Mouse (Mus musculus) limb, embryonic 14.5 days (tissue): Measurements from ENCODE around the gene Hist1h2ap. TPM values are rescaled to one million over a fixed set of nuclear protein-coding genes. Genes with fewer than 3 reads are reported as not detected.
"Not testable (repeated sequence)": the region's sequence is repeated elsewhere in the genome, so short reads cannot be mapped to it uniquely, and the experiment has no call there.

ENCODE experiments used
- ATAC-seq: fragments of 200-750 bp; cut with Nextera tagmentation; 2 replicates; pipeline ENCODE4 v1.8.0; 2017; ENCODE audit warnings: low read depth, moderate number of reproducible peaks, moderate TSS enrichment; ENCODE audit not compliant: low FRiP score
- DNase-seq: peaks from one replicate; pipeline ENCODE4 v3.0.0-alpha.2; 2015; ENCODE audit warnings: low spot score
- H3K27ac ChIP-seq: fragments of 300-500 bp; sonication (generic); replicated peaks from 2 replicates; pipeline ENCODE4 v1.5.1; 2014; ENCODE audit warnings: low read depth, mild to moderate bottlenecking, low read length, moderate library complexity, mixed read lengths
- H3K27me3 ChIP-seq: fragments of 300-500 bp; sonication (generic); 2 replicates; pipeline ENCODE4 v1.6.1; 2014; ENCODE audit warnings: low read length, mixed read lengths; ENCODE audit not compliant: control insufficient read depth, insufficient read depth
- H3K36me3 ChIP-seq: fragments of 300-500 bp; sonication (generic); 2 replicates; pipeline ENCODE4 v1.6.1; 2014; ENCODE audit warnings: mild to moderate bottlenecking, low read length, moderate library complexity, mixed read lengths; ENCODE audit not compliant: control insufficient read depth, insufficient read depth
- H3K4me1 ChIP-seq: fragments of 300-500 bp; sonication (generic); 2 replicates; pipeline ENCODE4 v1.6.1; 2014; ENCODE audit warnings: antibody characterized with exemption, low read length, mixed read lengths; ENCODE audit not compliant: control insufficient read depth, insufficient read depth
- H3K4me2 ChIP-seq: fragments of 300-500 bp; sonication (generic); replicated peaks from 2 replicates; pipeline ENCODE4 v1.6.1; 2014; ENCODE audit warnings: low read depth, mild to moderate bottlenecking, low read length, moderate library complexity; ENCODE audit not compliant: severe bottlenecking
- H3K4me3 ChIP-seq: fragments of 300-500 bp; sonication (generic); replicated peaks from 2 replicates; pipeline ENCODE4 v1.5.1; 2014; ENCODE audit warnings: low read length
- H3K9ac ChIP-seq: fragments of 300-500 bp; sonication (generic); 2 replicates; pipeline ENCODE4 v1.6.1; 2014; ENCODE audit warnings: mild to moderate bottlenecking, low read depth, low read length, moderate library complexity; ENCODE audit not compliant: severe bottlenecking
- H3K9me3 ChIP-seq: fragments of 300-500 bp; sonication (generic); 2 replicates; pipeline ENCODE4 v1.6.1; 2016; ENCODE audit warnings: low read length; ENCODE audit not compliant: control insufficient read depth
- POLR2A ChIP-seq: fragments of 200-500 bp; IDR thresholded peaks from 2 replicates; pipeline ENCODE4 v1.8.0; 2012; ENCODE audit warnings: inconsistent platforms, mild to moderate bottlenecking, moderate library complexity, borderline replicate concordance; ENCODE audit not compliant: insufficient read depth, insufficient read length; ENCODE audit errors: extremely low read depth
- WGBS: fragments of 180-500 bp; shearing (Covaris S2); extraction: QIAGEN DNeasy Blood & Tissue Kit; methylation state at CpG from one replicate; pipeline ENCODE4 v1.1.7; 2014; 5-methylcytosine and 5-hydroxymethylcytosine counted together
- polyA plus RNA-seq, 2 experiments: library from polyadenylated mRNA; depleted of rRNA in 1 of 2; stranded (reverse) in 1 of 2; unstranded in 1 of 2; fragments of >200 nt; fragmentation: Nextera tagmentation in 1 of 2; extraction: Ambion mirVana in 1 of 2; gene quantifications; 2 replicates each; pipeline versions ENCODE4 v1.2.1 to v1.2.3; 2012 to 2014

Gene Hist1h2ap
- polyA plus RNA-seq (2012; rRNA removed) (60.6 and 133 TPM in 2 replicates), polyA plus RNA-seq (2014; fragmentation: Nextera tagmentation; extraction: Ambion mirVana) (3,378 and 3,605 TPM in 2 replicates)

DNA sequence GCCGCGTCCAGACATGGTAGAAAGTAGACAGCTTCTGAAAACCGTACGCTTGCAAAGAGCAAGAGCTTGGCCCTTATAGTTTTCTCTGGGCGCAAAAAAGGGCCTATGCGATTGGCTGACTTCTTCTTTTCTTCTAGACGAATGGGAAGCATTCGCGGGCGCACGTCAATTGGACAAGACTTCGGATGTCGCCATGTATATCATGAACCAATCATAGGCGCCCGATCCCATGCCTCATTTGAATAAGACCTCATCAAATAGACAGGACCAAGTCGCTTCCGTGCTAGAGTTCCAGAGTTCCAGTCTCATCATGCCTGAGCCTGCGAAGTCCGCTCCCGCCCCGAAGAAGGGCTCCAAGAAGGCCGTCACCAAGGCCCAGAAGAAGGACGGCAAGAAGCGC is at the start of gene Hist1h2ap, which contains the start of gene Hist1h2br:
Gene Hist1h2ap, minus strand, starts transcription at position 47 of the 400 bp plus-strand sequence.
Gene Hist1h2br, plus strand, starts transcription at position 283 of the 400 bp plus-strand sequence.
- peak; percentile 91 for ATAC-seq
- not testable (repeated sequence) for H3K4me1 ChIP-seq
- no CpG with 5 or more reads among the region's 24 CpGs for WGBS

DNA sequence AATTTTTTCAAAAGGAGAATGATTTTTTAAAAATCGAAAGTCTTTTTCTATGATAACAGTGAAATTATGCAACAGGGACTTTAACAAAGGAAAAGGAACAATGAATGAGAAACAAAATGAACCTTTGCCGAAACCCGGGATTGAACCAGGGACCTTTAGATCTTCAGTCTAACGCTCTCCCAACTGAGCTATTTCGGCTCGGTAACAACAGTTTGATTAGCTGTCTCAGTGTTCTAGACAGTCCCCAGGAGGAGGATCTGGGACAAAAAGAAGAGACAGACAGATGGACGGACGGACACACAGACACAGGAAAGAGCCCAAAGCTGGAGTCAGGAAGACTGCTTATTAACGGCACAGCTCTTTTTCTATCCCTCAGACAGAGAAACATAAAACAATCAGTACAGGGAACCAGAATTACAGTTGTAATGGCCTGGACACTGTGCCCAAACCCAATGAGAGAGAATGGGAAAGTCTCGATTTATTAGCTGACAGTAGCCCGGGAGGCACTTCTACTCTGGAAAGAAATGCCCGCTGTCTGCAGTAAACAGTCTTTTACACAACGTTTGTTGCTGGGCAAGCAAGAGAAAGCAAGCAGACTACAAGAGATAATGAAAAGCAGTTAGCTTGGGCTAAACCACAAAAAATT is 49.6 kb upstream of the Hist1h2ap start:
- no peaks in the 10 kb centered on the region for H3K4me1 ChIP-seq
- peak; percentile 80 for ATAC-seq
- H3K27me3 ChIP-seq: no peaks in the 10 kb centered on the region
- H3K4me2 ChIP-seq: peak overlapping the region; percentile 24; the same call in 1 of the 2 replicates
- no peaks in the 10 kb centered on the region for H3K36me3 ChIP-seq
- no peaks in the 10 kb centered on the region for H3K9me3 ChIP-seq
- DNase-seq: peak; percentile 64
- H3K9ac ChIP-seq: no peak overlapping the region
- peak overlapping the region; percentile 31; the same call in 1 of the 2 replicates for H3K4me3 ChIP-seq
- WGBS: 3% methylated on average over 13 of the region's 13 CpGs
- no peak overlapping the region for H3K27ac ChIP-seq
- TF ChIP-seq POLR2A: no peak

More for the DNA sequence above, at the start of gene Hist1h2ap, which contains the start of gene Hist1h2br:
- not testable (repeated sequence) for H3K9ac ChIP-seq, H3K36me3 ChIP-seq, DNase-seq, H3K27me3 ChIP-seq, H3K4me3 ChIP-seq, H3K4me2 ChIP-seq, H3K27ac ChIP-seq, H3K9me3 ChIP-seq

DNA sequence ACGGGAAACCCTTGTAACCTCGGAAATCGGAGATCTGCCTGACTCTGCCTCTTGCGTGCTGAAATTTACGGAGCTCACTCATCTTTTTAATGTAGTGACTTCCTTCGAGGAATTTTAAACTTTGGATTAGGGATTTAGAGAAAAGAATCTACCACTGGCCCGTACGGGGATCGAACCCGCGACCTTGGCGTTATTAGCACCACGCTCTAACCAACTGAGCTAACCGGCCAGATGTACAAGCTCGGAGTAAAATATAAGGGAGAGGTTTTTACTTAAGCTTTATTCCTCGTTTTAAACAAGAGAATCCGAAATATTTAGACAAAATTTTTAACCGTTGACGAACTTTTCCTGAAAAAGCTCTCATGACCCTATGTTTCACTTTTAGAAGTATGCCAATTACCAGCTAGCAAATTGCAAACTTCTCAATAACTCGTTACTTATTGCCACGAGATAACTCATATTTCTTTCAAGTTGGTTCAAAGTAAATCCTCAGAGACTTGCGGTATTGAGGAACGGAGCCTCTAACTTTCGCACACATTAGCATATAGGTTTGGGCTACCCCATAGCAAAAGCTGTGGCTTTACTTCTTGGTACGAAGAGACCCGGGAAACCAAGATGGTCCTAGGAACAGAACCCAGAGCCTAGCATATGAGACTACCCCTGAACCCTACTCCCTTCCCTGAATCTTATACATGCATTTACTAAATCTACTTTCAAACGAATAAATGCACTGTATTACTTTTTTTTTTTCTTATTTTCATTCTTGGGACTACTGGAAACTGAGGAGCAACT is 48.8 kb upstream of the Hist1h2ap start:
- H3K27me3 ChIP-seq: no peaks in the 10 kb centered on the region
- DNase-seq (peak; percentile 58), ATAC-seq (no peak)
- H3K9ac ChIP-seq: no peak overlapping the region
- 3% methylated on average over 27 of the region's 27 CpGs for WGBS
- no peaks in the 10 kb centered on the region for H3K4me1 ChIP-seq
- no peak for TF ChIP-seq POLR2A
- peak overlapping the region; percentile 31 for H3K4me3 ChIP-seq
- H3K4me2 ChIP-seq: peak overlapping the region; percentile 22; the same call in 1 of the 2 replicates
- no peaks in the 10 kb centered on the region for H3K9me3 ChIP-seq
- no peaks in the 10 kb centered on the region for H3K36me3 ChIP-seq
- no peak overlapping the region for H3K27ac ChIP-seq

DNA sequence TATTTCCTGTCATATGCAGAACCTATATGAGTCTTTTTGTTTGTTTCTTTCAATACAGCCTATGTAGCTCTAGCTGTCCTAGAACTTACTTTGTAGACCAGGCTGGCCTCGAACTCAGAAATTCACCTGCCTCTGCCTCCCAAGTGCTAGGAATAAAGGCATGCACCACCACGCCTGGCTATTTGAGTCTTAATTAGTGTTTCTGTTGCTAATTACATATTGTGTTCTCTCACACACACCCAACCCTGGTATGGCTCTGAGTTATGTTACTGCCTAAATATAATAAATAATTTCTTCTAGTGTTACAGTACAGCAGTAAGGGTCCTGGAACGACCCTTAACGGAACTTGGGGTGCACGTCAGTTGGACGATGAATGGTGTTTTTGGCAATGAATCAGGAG is 47.4 kb upstream of the Hist1h2ap start:
- no peak for DNase-seq
- Histone ChIP-seq H3K27me3 (no peaks in the 10 kb centered on the region), H3K27ac (no peak overlapping the region), H3K4me2 (no peak overlapping the region), H3K4me1 (no peaks in the 10 kb centered on the region), H3K9ac (no peak overlapping the region), H3K36me3 (no peaks in the 10 kb centered on the region), H3K4me3 (no peak overlapping the region), H3K9me3 (no peaks in the 10 kb centered on the region)
- 82% methylated on average over 6 of the region's 6 CpGs for WGBS
- no peak for TF ChIP-seq POLR2A
- ATAC-seq: no peak

DNA sequence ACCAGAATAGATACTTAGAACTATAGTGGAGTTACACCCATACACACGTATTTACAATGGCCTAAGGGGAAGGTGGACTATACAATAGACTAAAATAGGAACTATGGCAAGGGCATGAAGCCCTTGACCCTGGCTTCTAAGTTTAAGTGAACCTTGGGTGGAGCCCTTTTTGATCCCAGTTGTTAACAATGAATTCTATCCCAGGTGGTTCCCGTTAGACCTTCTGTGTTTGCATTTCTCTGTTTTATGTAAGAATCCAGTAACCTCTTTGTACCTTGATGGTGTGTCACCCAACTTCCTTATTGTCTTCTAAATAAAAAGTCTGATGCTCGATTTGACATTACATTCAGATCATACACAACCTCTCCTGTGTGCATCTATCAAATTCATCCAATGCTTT is 32.2 kb upstream of the Hist1h2ap start:
- WGBS: 75% methylated on average over 3 of the region's 3 CpGs
- not testable (repeated sequence) for ATAC-seq

More for the DNA sequence above, 32.2 kb upstream of the Hist1h2ap start:
- H3K27ac ChIP-seq, H3K9ac ChIP-seq, H3K4me3 ChIP-seq, H3K9me3 ChIP-seq, H3K4me2 ChIP-seq, H3K4me1 ChIP-seq, DNase-seq, H3K36me3 ChIP-seq, H3K27me3 ChIP-seq: not testable (repeated sequence)
